Mouse (Mus musculus) olfactory bulb, adult 2 months (tissue): ENCODE measurements at regions not wholly inside any gene's neighbourhood (a gene's known extent, or its start where the extent isn't known, plus 50 kb on each side); places are given as distances from the start of the nearest gene placed in this dataset.

ENCODE experiments used
- H3K27ac ChIP-seq: fragments of 200-500 bp; 2 replicates; pipeline ENCODE4 v1.5.1; 2012; ENCODE audit warnings: low read depth, low read length; ENCODE audit not compliant: insufficient read depth
- H3K4me1 ChIP-seq: fragments of 200-500 bp; 2 replicates; pipeline ENCODE4 v1.6.1; 2012; ENCODE audit warnings: low read length; ENCODE audit not compliant: control insufficient read depth, insufficient read depth
- H3K4me3 ChIP-seq: fragments of 200-500 bp; 2 replicates; pipeline ENCODE4 v1.5.1; 2012; ENCODE audit warnings: mild to moderate bottlenecking, low read depth, low read length, moderate library complexity; ENCODE audit not compliant: insufficient read depth
- CTCF ChIP-seq: fragments of 200-500 bp; IDR thresholded peaks from 2 replicates; pipeline ENCODE4 v1.5.1; 2012; ENCODE audit warnings: low read depth, mild to moderate bottlenecking, low read length, moderate library complexity; ENCODE audit not compliant: insufficient read depth
- POLR2A ChIP-seq: fragments of 200-500 bp; IDR thresholded peaks from 2 replicates; pipeline ENCODE4 v1.6.1; 2012; ENCODE audit warnings: mild to moderate bottlenecking, low read depth, low read length, moderate library complexity; ENCODE audit not compliant: insufficient read depth
- WGBS: fragments of 180-500 bp; shearing (Covaris S2); methylation state at CpG from one replicate; pipeline ENCODE4 v1.1.7; 2018; 5-methylcytosine and 5-hydroxymethylcytosine counted together

GRCm38 (mm10) chr13:35079685-35080084, 52.8 kb upstream of the Eci2 start:
- H3K4me3 ChIP-seq = no peak overlapping the region
- no peaks in the 10 kb centered on the region for H3K4me1 ChIP-seq
- TF ChIP-seq POLR2A = no peak
- no peak for TF ChIP-seq CTCF
- WGBS = 59% methylated on average over 2 of the region's 2 CpGs
- H3K27ac ChIP-seq = no peak overlapping the region

GRCm38 (mm10) chr13:35085386-35085785, 58.5 kb upstream of the Eci2 start:
- no peak overlapping the region for H3K4me3 ChIP-seq
- TF ChIP-seq CTCF (no peak), POLR2A (no peak)
- no peak overlapping the region for H3K27ac ChIP-seq
- H3K4me1 ChIP-seq = no peaks in the 10 kb centered on the region
- WGBS = 75% methylated on average over 3 of the region's 3 CpGs

GRCm38 (mm10) chr13:35087246-35088040, 60.5 kb upstream of the Eci2 start:
- Histone ChIP-seq H3K4me1 (no peaks in the 10 kb centered on the region), H3K4me3 (no peak overlapping the region), H3K27ac (no peak overlapping the region)
- WGBS = 60% methylated on average over 6 of the region's 6 CpGs
- TF ChIP-seq CTCF (no peak), POLR2A (no peak)

GRCm38 (mm10) chr13:35091155-35091554, 64.3 kb upstream of the Eci2 start:
- no peak overlapping the region for H3K4me3 ChIP-seq
- no peaks in the 10 kb centered on the region for H3K4me1 ChIP-seq
- WGBS = 90% methylated on average over 3 of the region's 3 CpGs
- no peak for TF ChIP-seq POLR2A
- TF ChIP-seq CTCF = no peak
- no peak overlapping the region for H3K27ac ChIP-seq

- no peak overlapping the region for H3K27ac ChIP-seq
- no peaks in the 10 kb centered on the region for H3K4me1 ChIP-seq
- H3K4me3 ChIP-seq = no peak overlapping the region
- 26% methylated on average over 1 of the region's 1 CpGs for WGBS
- TF ChIP-seq CTCF = no peak
- no peak for TF ChIP-seq POLR2A
Observed at GRCm38 (mm10) chr13:35119782-35120181, 92.9 kb upstream of the Eci2 start.

GRCm38 (mm10) chr13:35129475-35129874, 102.6 kb upstream of the Eci2 start:
- TF ChIP-seq POLR2A (no peak), CTCF (no peak)
- H3K27ac ChIP-seq = no peak overlapping the region
- WGBS = 79% methylated on average over 2 of the region's 2 CpGs
- H3K4me3 ChIP-seq = no peak overlapping the region
- peaks cover 4% of the 10 kb centered on the region for H3K4me1 ChIP-seq

GRCm38 (mm10) chr13:35131272-35132185, 104.6 kb upstream of the Eci2 start:
- H3K27ac ChIP-seq = peak overlapping the region; percentile 90
- H3K4me3 ChIP-seq = no peak overlapping the region
- TF ChIP-seq POLR2A (no peak), CTCF (no peak)
- H3K4me1 ChIP-seq = peaks cover 4% of the 10 kb centered on the region
- 36% methylated on average over 8 of the region's 8 CpGs for WGBS

GRCm38 (mm10) chr13:35151629-35152028, 124.7 kb upstream of the Eci2 start:
- no peak for TF ChIP-seq POLR2A
- TF ChIP-seq CTCF = no peak
- H3K27ac ChIP-seq = no peak overlapping the region
- H3K4me1 ChIP-seq = no peaks in the 10 kb centered on the region
- WGBS = 93% methylated on average over 1 of the region's 1 CpGs
- no peak overlapping the region for H3K4me3 ChIP-seq

- WGBS = 92% methylated on average over 3 of the region's 3 CpGs
- no peak for TF ChIP-seq POLR2A
- TF ChIP-seq CTCF = no peak
- Histone ChIP-seq H3K4me1 (no peaks in the 10 kb centered on the region), H3K27ac (no peak overlapping the region), H3K4me3 (no peak overlapping the region)
Observed at GRCm38 (mm10) chr13:35159456-35159855, 132.6 kb upstream of the Eci2 start.
